Mouse (Mus musculus) frontal cortex, postnatal 10 days (tissue): Measurements from ENCODE around the gene Rplp0.

ENCODE experiments used
- DNase-seq, 2 experiments: peaks; one replicate each; pipeline ENCODE4 v3.0.0; 2022; ENCODE audit warnings: low spot score in 2 of 2, mixed read lengths in 1 of 2

The Rplp0 gene

GRCm38 (mm10) chr5:115580229-115581001, 21.1 kb downstream of the Rplp0 start:
- DNase-seq = no peak

- no peak for DNase-seq
Measured at GRCm38 (mm10) chr5:115581662-115582061, 22.4 kb downstream of the Rplp0 start.

- DNase-seq = no peak
Measured at GRCm38 (mm10) chr5:115585616-115586015, 26.3 kb downstream of the Rplp0 start.

- DNase-seq = no peak
Measured at GRCm38 (mm10) chr5:115586166-115586565, 26.9 kb downstream of the Rplp0 start.

DNA sequence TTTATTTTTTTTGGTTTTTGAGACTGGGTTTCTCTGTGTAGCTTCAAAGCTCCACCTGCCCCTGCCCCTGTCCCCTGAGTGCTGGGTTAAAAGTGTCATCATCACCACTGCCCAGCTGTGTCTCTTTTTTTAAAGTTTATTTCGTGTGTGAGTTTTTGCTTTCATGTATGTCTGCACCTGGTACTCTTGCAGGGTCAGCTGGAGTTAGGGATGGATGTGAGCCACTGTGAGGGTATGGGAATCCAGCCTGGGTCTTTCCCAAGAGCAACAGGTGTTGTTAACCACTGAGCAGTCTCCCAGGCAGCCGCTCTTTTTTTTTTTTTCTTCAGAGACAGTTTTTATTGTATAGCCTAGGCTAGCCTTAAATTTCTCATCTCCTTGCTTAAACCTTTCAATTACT, 27.5 kb downstream of the Rplp0 start:
- DNase-seq = no peak

- DNase-seq = no peak
Measured at GRCm38 (mm10) chr5:115591028-115591427, 31.8 kb downstream of the Rplp0 start.

GRCm38 (mm10) chr5:115591506-115591905, 32.2 kb downstream of the Rplp0 start:
- no peak for DNase-seq

DNA sequence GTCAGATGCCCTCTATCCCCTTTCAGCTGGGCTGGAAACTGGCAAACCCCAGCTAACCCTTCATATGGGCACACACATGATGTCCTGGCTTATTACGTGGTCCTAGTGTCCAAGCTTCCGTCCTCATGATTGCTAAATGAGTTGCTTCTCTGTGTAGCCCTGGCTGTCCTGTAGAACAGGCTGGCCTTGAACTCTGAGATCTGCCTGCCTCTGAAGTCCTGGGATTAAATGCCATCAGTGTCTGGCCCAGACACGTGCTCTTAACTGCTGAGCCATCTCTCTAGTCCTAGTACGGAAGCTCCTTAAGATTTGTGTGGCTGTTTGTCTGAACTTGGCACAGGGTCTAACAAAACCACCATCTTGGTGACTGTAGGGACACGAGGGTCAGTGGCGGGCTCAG, 44.3 kb downstream of the Rplp0 start:
- DNase-seq = no peak

DNA sequence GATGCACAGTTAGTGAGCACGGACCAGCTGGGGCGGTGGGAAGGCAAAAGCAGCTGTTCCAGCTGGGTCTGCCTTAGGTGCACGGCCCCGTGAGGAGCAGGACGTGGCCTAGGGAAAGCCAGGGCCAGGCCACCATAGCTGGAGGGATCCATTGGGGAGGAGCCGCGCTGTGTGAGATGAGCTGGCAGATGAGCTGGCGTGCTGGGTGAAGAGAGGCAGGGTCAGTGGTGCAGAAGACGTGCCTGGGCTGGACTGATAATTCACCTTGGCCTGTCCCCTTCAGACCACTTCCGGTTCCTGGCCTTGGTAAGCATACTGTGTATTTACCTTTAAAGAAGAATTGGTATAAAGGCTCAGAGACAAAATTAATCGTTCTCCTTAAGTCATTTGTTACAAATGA, 52.3 kb downstream of the Rplp0 start:
- DNase-seq = no peak
